Mouse (Mus musculus) cerebellum, adult (tissue): ENCODE data around the gene Megf6.

Source experiments
- ATAC-seq: cut with Nextera tagmentation; 2 replicates; pipeline ENCODE4 v1.9.2; 2017; ENCODE audit warnings: mild to moderate bottlenecking, moderate library complexity, mixed read lengths; ENCODE audit not compliant: insufficient number of reproducible peaks, low FRiP score, low TSS enrichment

The Megf6 gene

GRCm38 (mm10) chr4:154247207-154248091 lies 76.9 kb downstream of the Megf6 start:
- ATAC-seq, result no peak

DNA sequence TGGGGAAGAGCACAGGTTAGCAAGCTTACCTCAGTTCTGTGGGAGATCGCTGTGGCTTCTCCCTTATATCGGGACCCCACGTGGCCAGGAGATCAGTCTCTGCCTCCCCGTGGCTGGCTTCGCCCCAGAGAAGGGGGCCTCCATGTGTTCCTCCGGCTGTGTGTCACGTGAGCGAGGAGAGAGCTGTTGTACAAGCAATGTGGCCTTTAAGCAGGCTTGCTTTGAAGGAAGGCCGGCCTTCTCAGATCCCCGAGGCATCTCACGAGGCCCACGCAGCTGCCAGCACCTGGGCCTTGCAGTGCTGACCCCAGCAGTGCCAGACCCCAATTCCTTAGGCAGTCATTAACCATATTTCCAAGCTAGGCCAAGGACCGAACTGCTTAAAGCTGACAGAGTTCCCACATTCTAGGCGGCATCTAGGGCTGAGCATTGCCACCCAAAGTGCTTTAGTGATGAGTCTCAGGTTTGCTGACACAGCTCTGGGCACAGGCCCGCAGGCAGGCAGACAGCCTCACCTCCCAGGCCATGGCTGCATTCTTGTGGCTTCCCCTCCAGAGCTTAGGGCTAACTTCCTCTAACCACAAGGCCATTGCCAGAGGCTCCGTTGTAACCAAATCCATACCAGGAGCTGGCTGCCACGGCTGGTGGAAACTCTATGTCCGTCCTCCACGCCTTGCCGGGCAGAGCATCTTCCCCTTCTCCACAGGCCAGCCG lies 77.7 kb downstream of the Megf6 start:
- no peak for ATAC-seq

GRCm38 (mm10) chr4:154249316-154249715 lies 78.8 kb downstream of the Megf6 start:
- ATAC-seq, result no peak

DNA sequence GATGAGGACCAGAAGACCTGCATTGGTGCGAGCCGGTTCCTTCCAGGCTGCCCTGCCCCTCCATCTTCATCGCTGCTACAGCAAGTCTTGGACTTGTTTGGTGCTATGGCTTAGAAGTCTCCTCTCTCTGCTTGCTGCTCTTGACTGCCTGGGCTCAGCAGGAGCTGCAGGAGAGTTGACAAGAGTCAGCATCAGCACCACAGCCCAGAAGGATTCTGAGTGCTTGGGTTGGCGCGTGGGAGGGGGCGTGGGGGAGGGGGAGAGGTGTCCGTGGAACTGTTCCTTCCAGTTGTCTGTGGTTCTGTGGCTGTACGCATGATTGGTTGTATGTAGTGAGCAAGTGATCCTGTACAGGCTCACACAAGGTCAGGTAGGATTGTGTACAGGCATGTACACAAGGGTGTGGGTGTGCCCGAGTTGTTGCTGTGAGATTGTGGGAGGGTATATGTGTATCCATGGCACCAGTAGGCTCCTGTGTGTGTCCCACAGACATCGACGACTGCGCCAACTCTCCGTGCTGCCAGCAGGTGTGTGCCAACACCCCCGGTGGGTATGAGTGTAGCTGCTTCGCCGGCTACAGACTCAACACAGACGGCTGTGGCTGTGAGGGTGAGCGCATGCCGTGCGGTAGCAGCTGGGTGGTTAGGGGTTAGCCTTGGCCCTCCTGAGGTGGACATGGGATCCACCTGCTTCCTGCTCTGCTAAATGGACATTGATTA lies 82.2 kb downstream of the Megf6 start:
- no peak for ATAC-seq

- ATAC-seq, result no peak
These were observed 90.2 kb downstream of the Megf6 start for GRCm38 (mm10) chr4:154260755-154261154.

DNA sequence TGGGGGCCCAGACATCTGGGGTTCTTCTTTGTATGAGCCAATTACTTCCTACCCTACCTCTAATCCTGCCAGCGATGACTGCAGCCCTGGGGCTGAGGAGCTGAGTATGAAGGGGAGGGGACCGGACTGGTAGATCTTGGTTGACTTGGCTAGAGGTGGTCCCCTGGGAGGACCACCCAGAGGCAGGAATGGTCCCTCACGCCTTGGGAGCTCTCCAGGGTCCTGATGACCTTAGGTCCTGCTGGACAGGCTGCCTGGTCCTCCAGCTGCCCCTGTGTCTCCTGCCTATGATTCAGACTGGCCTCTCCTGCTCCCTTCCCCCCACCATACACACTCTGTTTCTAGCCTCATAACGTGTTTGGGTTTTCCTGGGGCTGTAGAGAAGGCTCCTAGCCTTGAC lies 91.5 kb downstream of the Megf6 start:
- ATAC-seq, result no peak

- ATAC-seq, result 0 out of 2 replicates have a peak, but pooled peaks have one; percentile 22
These were observed 97.0 kb downstream of the Megf6 start for GRCm38 (mm10) chr4:154267511-154267910.

- no peak for ATAC-seq
These were observed 99.0 kb downstream of the Megf6 start for GRCm38 (mm10) chr4:154269520-154269919.

- ATAC-seq, result no peak
These were observed 102.5 kb downstream of the Megf6 start for GRCm38 (mm10) chr4:154273000-154273399.

- ATAC-seq, result no peak
These were observed 109.0 kb downstream of the Megf6 start for GRCm38 (mm10) chr4:154279481-154279880.

GRCm38 (mm10) chr4:154283671-154284070 lies 113.1 kb downstream of the Megf6 start:
- ATAC-seq, result no peak

GRCm38 (mm10) chr4:154293735-154294201 lies 123.2 kb downstream of the Megf6 start:
- no peak for ATAC-seq

DNA sequence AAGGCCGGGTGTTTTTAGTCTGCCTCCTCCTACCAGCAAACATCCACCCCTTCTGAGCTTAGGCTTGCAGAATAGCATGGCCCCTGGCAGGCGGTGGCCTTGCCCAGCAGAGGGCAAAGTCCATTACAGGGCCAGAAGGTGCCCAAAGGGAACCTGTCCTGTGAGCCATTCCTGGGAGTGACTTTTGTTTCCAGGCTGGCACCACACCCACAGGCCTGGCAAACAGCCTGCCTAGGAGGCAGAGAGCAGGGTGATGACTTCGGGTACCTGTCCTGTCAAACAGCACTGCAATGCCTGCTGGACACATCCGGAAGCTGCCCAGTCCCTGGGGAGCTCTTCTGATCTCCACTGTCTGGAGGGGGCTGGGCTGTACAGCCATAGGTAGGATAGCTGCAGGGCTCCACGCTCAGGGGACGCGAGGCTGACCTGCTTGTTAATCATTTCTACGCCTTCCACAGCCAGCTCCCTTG lies 123.8 kb downstream of the Megf6 start:
- no peak for ATAC-seq

DNA sequence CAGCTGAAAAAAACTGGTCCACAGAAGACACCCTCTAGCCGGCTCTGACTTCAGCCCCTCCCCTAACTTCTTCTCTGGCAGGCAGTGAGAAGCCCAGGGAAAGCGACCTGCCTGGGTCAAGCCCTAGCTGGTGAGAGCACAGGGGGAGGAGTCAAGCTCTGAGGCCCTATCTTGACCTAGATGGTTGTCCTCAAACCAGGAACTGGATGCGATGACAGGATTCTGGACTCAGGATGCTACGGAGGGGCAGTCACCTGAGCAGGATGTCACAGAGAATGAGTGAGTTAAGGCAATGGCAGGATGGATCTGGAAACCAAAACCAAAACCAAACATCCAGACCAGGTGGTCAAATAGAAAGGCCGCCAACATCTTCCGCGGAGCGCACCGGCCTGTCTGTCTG lies 127.2 kb downstream of the Megf6 start:
- no peak for ATAC-seq

- no peak for ATAC-seq
These were observed 129.2 kb downstream of the Megf6 start for GRCm38 (mm10) chr4:154299541-154300271.

- ATAC-seq, result peak; percentile 52; the same call in 1 of the 2 replicates
These were observed 130.9 kb downstream of the Megf6 start, which contains the start of gene Arhgef16 for GRCm38 (mm10) chr4:154301466-154301881. Gene Arhgef16 (minus strand): TSS chr4:154301676.

- ATAC-seq, result no peak
These were observed 138.6 kb downstream of the Megf6 start for GRCm38 (mm10) chr4:154309131-154309530.

DNA sequence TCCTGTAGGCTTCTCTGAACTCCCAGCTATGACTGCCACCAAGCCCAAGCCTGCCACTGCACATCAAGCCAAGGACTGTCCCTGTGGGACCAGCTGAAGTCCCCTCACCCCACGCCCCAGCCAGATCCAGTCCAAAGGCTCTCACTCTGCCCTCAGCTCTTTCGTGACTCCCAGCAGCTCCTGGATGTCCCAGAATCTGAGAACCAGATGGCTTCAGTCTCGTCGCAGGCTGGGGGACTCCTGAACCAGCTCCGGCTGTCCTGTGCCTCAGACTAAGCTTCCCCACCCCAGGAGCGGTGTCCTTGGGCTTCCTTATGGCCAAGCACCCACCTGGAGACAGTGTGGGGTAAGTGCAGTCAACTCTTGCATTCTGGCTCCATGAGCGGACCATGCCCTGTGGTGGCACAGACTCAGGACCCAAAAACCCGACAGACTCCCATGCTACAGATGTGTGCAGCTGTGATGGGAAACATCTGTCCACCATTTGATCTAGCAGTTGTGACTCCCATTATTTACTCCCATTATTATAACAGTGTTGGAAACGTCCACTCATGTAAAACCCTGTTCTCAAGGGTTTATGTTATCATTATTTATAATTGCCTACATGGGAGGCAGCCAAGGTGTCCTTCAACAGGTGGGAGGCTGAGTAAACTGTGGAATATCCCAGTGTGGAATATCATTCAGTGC lies 140.2 kb downstream of the Megf6 start:
- ATAC-seq, result no peak

GRCm38 (mm10) chr4:154312143-154312812 lies 141.7 kb downstream of the Megf6 start:
- ATAC-seq, result no peak
